Mouse (Mus musculus) gastrocnemius, postnatal 36 days (tissue): ENCODE results near the gene Adig. TPM values are rescaled to one million over a fixed set of nuclear protein-coding genes. Genes with fewer than 3 reads are reported as not detected.

ENCODE experiments used
- DNase-seq, 2 experiments: peaks; one replicate each; pipeline ENCODE4 v3.0.0; 2022
- intact Hi-C: fragments of 180-260 bp; cut with DNase I; formaldehyde crosslinking; loops from one replicate; pipeline ENCODE4 v1.15.1; 2025
- long read RNA-seq, 2 experiments: library from polyadenylated mRNA; stranded (forward); transcript quantifications; one replicate each; pipeline ENCODE4 v2.0.0; 2021
- total RNA-seq, 2 experiments: library from RNA; stranded (reverse); gene quantifications; 2 replicates each; pipeline ENCODE4 v1.2.3; 2021

Gene Adig
- 1 to 10 TPM; 2.7 to 3.4 TPM for total RNA-seq
- long read RNA-seq, experiment 1, transcript Adig-201 (3 exons, 632 nt), result major isoform, 5 of 6 reads
- long read RNA-seq, experiment 1, partial matches to known transcripts, result 0 of 6 reads
- long read RNA-seq, experiment 1, other reads (novel, unspliced or antisense), result 1 of 6 reads
- long read RNA-seq, experiment 2, partial matches to known transcripts, result 0 of 5 reads
- long read RNA-seq, experiment 2, other reads (novel, unspliced or antisense), result 1 of 5 reads

GRCm38 (mm10) chr2:158501836-158502812 is at the start of gene Adig:
Adig (plus strand) TSS chr2:158502612.
- no peak for DNase-seq
- intact Hi-C loops, result no loop called here

GRCm38 (mm10) chr2:158456451-158456850 is 46.0 kb upstream of the Adig start:
- DNase-seq, result no peak
- intact Hi-C loops, result no loop called here

- no peak for DNase-seq
- intact Hi-C loops, result no loop called here
Measured at GRCm38 (mm10) chr2:158457610-158458009, 44.8 kb upstream of the Adig start.

- no peak for DNase-seq
- intact Hi-C loops, result no loop called here
Measured at GRCm38 (mm10) chr2:158462450-158462849, 40.0 kb upstream of the Adig start.

DNA sequence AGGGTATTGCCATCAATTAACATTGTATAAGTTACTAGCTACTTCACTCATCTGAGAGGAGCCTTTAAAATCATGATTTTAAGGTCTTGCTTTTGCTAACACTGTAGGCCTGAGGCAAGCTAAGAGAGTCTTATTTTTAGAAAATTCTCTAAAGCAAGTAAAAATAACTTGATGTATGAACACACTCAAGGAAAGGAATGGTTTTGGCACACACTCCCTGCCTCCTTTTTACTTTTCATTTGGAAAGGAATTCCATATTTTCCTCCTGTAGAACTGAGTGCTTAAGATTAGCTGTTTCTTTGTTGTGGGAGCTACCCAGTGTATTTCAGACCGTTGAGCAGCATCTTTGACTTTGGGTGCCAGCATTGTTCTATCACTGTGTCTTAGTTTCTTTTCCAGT is 28.3 kb upstream of the Adig start:
- intact Hi-C loops, result no loop called here
- no peak for DNase-seq

- intact Hi-C loops, result no loop called here
- no peak for DNase-seq
Measured at GRCm38 (mm10) chr2:158477640-158478039, 24.8 kb upstream of the Adig start.

DNA sequence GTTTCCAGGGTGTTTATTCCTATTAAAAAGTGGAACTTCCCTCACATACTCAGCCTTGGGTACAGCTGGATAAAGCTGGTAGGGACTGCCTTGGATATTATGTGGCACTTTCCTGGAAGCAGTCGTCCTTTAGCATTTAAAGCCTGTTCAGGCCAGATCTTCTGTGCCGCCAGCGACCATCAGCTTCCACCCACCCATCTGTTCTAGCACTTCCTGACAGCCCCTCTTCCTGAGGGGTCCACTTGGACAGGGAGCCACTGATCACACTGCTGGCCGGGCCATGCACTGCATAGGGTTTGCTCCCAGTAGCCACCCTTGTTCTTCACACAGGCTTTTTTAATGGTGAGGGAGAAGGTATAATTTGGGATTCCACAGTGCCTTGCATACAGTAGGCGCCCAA is 4.0 kb upstream of the Adig start:
- intact Hi-C loops, result no loop called here

DNA sequence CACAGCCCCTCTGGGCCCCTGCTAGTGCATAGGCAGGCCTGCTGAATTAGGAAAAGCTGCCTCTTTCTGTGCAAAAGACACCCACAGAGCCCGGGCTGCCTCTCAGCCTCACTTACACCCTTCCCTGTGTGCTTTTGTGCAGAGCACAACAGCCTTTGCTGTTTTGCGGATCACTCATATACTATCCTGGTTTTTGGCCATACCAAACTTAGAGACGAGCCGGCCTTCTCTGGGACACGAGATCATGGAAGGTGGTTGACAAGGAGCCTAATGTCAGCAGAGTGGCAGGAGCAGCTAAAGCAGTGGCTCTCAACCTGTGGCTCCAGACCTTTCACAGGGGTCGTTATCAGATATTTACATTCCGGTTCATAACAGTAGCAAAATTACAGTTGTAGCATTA is 814 bp downstream of the Adig start:
- no peak for DNase-seq
- intact Hi-C loops, result no loop called here

More for the DNA sequence above, 4.0 kb upstream of the Adig start:
- DNase-seq, result no peak

DNA sequence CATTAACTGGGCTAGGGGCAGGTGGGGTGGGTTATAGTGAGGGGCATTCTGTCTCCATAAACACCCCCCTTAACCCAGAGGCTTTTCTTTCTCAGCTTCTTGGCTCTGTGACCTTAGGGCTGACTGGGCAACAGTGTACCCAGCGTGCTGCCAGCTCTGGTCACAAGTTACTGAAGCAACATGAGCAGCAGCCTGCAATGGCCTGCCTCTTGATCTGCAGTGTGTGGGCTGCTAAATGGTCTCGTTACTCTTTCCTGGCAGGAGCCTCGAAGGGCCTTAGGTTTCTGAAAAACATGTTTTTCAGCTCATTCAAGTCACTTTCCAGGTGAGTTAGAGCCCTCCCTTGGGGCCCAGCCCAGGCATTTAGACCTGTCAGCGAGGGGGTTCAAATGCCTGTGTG is 1.3 kb downstream of the Adig start:
- intact Hi-C loops, result no loop called here
- DNase-seq, result no peak

- no peak for DNase-seq
- intact Hi-C loops, result no loop called here
Measured at GRCm38 (mm10) chr2:158506475-158506874, 4.1 kb downstream of the Adig start.

- intact Hi-C loops, result no loop called here
- DNase-seq, result no peak
Measured at GRCm38 (mm10) chr2:158507046-158507445, 4.6 kb downstream of the Adig start.

DNA sequence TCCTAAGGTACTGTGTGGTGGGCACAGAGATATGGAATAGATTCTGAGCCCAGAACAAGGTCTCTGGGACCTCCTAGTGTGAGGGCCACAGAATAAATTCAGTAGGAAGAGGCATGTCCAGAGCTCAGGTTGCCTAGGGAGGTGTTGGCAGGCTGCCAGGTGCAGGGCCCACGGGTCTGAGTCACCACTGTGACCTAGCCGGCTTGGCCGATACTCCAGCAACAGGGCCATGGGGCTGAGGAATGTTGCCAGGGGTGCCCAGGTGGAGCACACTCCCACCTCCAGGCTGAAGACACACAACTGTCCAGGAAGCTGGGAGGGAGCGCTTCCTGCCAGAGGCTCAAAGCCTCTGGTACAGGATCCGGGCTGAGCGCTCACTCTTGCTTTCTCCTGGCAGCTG is 8.3 kb downstream of the Adig start:
- intact Hi-C loops, result no loop called here
- DNase-seq, result no peak

DNA sequence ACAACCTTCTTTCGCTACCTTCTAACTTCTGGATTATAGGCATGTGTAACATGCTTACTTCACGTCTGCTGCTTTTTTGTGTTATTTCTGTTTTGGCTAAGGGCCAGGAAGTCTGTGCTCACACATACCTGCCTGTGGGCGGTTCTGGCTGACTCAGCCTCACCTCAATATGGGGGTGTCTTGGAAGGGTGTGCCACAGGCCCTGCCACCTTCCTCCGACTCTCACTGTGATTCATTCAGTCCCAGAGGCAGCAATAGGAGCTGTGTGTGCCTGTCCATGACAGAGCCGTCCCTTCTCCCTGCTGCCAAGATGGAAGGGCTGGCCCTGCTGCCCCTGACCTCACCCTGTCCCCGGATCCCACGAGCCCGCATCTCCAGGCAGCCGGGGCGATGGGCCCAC is 10.1 kb downstream of the Adig start, which contains the start of gene Arhgap40:
Arhgap40 (plus strand) TSS at position 269 of the 400 bp plus-strand sequence.
- intact Hi-C loops, result no loop called here
- no peak for DNase-seq

- DNase-seq, result no peak
- intact Hi-C loops, result no loop called here
Measured at GRCm38 (mm10) chr2:158513821-158514336, 11.5 kb downstream of the Adig start.

GRCm38 (mm10) chr2:158518583-158518982 is 16.2 kb downstream of the Adig start:
- intact Hi-C loops, result no loop called here

GRCm38 (mm10) chr2:158519071-158519470 is 16.7 kb downstream of the Adig start:
- intact Hi-C loops, result no loop called here
- DNase-seq, result no peak

More at GRCm38 (mm10) chr2:158518583-158518982, 16.2 kb downstream of the Adig start:
- no peak for DNase-seq

DNA sequence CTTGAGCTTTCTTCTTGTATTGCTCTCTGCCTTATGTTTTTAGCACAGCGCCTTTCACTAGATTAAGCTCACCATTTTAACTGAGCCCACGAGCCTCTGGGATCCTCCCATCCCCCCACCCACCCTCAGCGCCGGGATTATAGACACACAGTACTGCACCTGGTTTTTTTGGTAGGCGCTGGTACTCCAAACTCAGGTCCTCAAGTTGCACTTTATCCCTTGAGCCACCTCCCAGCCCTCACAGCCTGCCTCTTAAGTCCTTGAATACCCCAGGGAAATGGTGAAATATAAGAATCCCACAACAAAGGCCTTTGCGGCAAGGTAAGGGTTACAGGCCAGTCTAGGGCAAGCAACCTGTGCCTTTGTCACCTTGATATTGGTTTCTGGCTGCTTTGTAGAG is 17.4 kb downstream of the Adig start:
- DNase-seq, result no peak

GRCm38 (mm10) chr2:158523060-158523459 is 20.6 kb downstream of the Adig start:
- DNase-seq, result no peak
- intact Hi-C loops, result no loop called here

More for the DNA sequence above, 17.4 kb downstream of the Adig start:
- intact Hi-C loops, result no loop called here

DNA sequence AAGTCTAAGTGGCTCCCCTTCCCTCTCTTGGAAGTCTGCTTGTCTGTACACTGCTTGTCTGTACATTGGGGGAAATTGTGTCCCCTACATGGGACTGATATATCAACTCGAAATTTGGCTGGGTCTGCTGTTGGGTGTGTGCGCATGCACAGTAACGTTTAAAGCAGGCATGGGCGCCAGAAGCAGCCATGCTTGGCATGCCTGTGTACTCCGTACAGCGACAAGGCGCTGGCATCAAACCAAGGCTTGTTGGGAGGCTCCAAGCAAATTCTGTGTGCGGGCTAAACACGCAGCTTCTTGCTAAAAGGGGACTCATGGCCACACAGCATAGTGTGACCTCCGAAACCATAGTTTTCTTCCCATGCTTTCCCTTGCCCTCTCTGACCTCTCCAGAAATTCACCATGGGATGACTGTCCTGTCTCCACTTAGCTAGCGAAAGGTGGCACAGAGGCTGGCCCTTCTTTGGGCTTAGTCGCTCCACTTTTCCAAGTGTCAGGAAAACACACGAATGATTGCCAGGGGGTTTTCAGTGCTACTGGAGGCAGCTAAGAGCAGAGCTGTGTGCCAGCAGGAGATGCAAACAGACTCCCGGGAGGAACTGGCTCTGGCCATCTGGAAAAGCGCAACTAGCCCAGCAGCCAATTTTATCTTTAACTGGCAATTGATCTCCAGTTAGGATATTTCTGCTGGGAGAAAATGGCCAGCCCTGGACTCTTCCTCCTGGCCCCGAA is 21.9 kb downstream of the Adig start:
- intact Hi-C loops, result no loop called here
- no peak for DNase-seq

DNA sequence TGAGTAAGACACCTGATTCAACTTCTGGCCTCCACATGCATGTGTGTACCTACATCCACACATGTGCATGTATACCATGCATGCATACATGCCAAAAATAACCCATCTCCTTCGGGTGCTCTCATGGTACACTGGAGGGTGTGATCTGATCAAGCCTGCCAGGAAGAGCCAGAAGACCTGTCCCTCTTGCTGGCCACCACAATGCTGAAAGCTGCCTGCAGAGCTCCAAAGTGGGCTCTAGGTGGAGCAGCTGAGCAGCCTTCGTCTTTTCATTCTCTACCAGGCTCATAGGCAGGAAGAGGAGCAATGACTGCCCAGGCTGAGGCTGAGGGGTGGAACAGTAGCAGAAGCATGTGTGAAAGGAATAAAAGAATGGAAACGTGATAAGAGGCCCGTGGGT is 31.7 kb downstream of the Adig start:
- intact Hi-C loops, result no loop called here
- DNase-seq, result no peak

- no peak for DNase-seq
- intact Hi-C loops, result no loop called here
Measured at GRCm38 (mm10) chr2:158534559-158534958, 32.1 kb downstream of the Adig start.
